Mouse (Mus musculus) limb, embryonic 14.5 days (tissue): ENCODE measurements at regions not wholly inside any gene's neighbourhood (a gene's known extent, or its start where the extent isn't known, plus 50 kb on each side); places are given as distances from the start of the nearest gene placed in this dataset. TPM values are rescaled to one million over a fixed set of nuclear protein-coding genes. Genes with fewer than 3 reads are reported as not detected.

Source experiments
- ATAC-seq: fragments of 200-750 bp; cut with Nextera tagmentation; 2 replicates; pipeline ENCODE4 v1.8.0; 2017; ENCODE audit warnings: low read depth, moderate number of reproducible peaks, moderate TSS enrichment; ENCODE audit not compliant: low FRiP score
- DNase-seq: peaks from one replicate; pipeline ENCODE4 v3.0.0-alpha.2; 2015; ENCODE audit warnings: low spot score
- H3K27ac ChIP-seq: fragments of 300-500 bp; sonication (generic); replicated peaks from 2 replicates; pipeline ENCODE4 v1.5.1; 2014; ENCODE audit warnings: low read depth, mild to moderate bottlenecking, low read length, moderate library complexity, mixed read lengths
- H3K27me3 ChIP-seq: fragments of 300-500 bp; sonication (generic); 2 replicates; pipeline ENCODE4 v1.6.1; 2014; ENCODE audit warnings: low read length, mixed read lengths; ENCODE audit not compliant: control insufficient read depth, insufficient read depth
- H3K36me3 ChIP-seq: fragments of 300-500 bp; sonication (generic); 2 replicates; pipeline ENCODE4 v1.6.1; 2014; ENCODE audit warnings: mild to moderate bottlenecking, low read length, moderate library complexity, mixed read lengths; ENCODE audit not compliant: control insufficient read depth, insufficient read depth
- H3K4me1 ChIP-seq: fragments of 300-500 bp; sonication (generic); 2 replicates; pipeline ENCODE4 v1.6.1; 2014; ENCODE audit warnings: antibody characterized with exemption, low read length, mixed read lengths; ENCODE audit not compliant: control insufficient read depth, insufficient read depth
- H3K4me2 ChIP-seq: fragments of 300-500 bp; sonication (generic); replicated peaks from 2 replicates; pipeline ENCODE4 v1.6.1; 2014; ENCODE audit warnings: low read depth, mild to moderate bottlenecking, low read length, moderate library complexity; ENCODE audit not compliant: severe bottlenecking
- H3K4me3 ChIP-seq: fragments of 300-500 bp; sonication (generic); replicated peaks from 2 replicates; pipeline ENCODE4 v1.5.1; 2014; ENCODE audit warnings: low read length
- H3K9ac ChIP-seq: fragments of 300-500 bp; sonication (generic); 2 replicates; pipeline ENCODE4 v1.6.1; 2014; ENCODE audit warnings: mild to moderate bottlenecking, low read depth, low read length, moderate library complexity; ENCODE audit not compliant: severe bottlenecking
- H3K9me3 ChIP-seq: fragments of 300-500 bp; sonication (generic); 2 replicates; pipeline ENCODE4 v1.6.1; 2016; ENCODE audit warnings: low read length; ENCODE audit not compliant: control insufficient read depth
- POLR2A ChIP-seq: fragments of 200-500 bp; IDR thresholded peaks from 2 replicates; pipeline ENCODE4 v1.8.0; 2012; ENCODE audit warnings: inconsistent platforms, mild to moderate bottlenecking, moderate library complexity, borderline replicate concordance; ENCODE audit not compliant: insufficient read depth, insufficient read length; ENCODE audit errors: extremely low read depth
- WGBS: fragments of 180-500 bp; shearing (Covaris S2); extraction: QIAGEN DNeasy Blood & Tissue Kit; methylation state at CpG from one replicate; pipeline ENCODE4 v1.1.7; 2014; 5-methylcytosine and 5-hydroxymethylcytosine counted together
- microRNA-seq: library from miRNA; unstranded; fragments of <30 nt; microRNA quantifications from one replicate; pipeline ENCODE4, GENCODE M21; 2016

- Histone ChIP-seq H3K27me3 (no peaks in the 10 kb centered on the region), H3K27ac (no peak overlapping the region), H3K4me1 (no peaks in the 10 kb centered on the region), H3K36me3 (no peaks in the 10 kb centered on the region), H3K9me3 (no peaks in the 10 kb centered on the region), H3K9ac (no peak overlapping the region), H3K4me2 (no peak overlapping the region), H3K4me3 (no peak overlapping the region)
- TF ChIP-seq POLR2A, result no peak
- ATAC-seq, result no peak
- no peak for DNase-seq
- WGBS, result 50% methylated on average over 2 of the region's 2 CpGs
These were observed 356.2 kb downstream of the Kif20b start for GRCm38 (mm10) chr19:35278395-35278794.

DNA sequence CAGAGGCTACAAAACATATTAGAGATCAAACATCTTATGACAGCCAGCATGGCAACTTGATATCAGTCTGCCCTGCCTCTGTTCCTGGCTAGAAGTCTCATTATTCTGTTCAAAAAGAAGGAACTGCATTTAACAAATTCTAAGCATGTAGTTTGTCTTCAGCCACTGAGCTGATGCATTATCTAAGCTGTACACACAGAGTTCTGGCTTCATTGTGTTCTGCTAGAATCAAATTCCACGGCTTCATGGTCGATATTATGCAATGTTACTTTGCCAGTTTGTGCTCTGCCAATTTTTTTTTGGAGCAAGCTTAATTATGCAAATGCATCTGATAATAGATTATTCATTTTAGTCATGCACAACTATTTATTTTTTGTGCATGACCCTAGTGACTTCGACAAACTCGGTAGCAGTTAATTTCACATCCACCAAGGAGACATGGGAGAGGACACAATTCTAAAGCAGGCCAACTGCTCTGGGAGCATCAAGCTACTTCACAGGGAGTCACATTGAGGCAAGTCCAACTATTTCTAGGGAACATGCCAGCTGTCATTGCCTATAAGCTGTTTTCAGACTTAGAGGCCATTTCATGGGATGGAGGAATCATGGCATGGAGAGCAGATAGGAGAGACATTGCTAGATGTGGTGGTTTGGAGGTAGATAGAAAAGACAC lies 360.8 kb downstream of the Kif20b start:
- TF ChIP-seq POLR2A, result no peak
- Histone ChIP-seq H3K4me2 (no peak overlapping the region), H3K9ac (no peak overlapping the region), H3K27ac (no peak overlapping the region), H3K9me3 (no peaks in the 10 kb centered on the region), H3K36me3 (no peaks in the 10 kb centered on the region), H3K27me3 (no peaks in the 10 kb centered on the region), H3K4me3 (no peak overlapping the region), H3K4me1 (no peaks in the 10 kb centered on the region)
- ATAC-seq (no peak), DNase-seq (no peak)
- 92% methylated on average over 4 of the region's 4 CpGs for WGBS

DNA sequence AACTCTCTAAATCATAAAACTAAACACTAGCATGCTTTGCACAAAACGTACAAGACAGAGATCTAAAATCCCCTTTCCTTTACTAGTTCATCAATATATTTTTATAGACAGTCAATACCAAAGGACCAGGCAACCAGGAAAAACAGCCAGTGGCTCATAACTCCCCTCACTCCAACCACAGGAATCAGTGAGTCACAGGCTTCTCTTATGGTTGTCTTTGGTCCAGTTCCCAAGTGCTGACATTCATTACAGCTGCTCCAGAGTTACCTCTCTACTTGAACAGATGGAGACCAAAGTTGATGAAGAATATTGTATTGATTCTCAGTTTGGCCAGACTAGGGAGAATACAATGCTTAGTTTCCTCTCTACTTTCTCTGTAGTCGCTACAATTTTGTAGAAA lies 376.7 kb downstream of the Kif20b start:
- no peak overlapping the region for H3K4me2 ChIP-seq
- no peak for TF ChIP-seq POLR2A
- H3K9ac ChIP-seq, result no peak overlapping the region
- H3K27ac ChIP-seq, result no peak overlapping the region
- whole genome bisulfite sequencing, result 65% methylated on average over 2 of the region's 2 CpGs
- no peak for DNase-seq
- no peaks in the 10 kb centered on the region for H3K4me1 ChIP-seq
- H3K4me3 ChIP-seq, result no peak overlapping the region
- no peaks in the 10 kb centered on the region for H3K9me3 ChIP-seq
- ATAC-seq, result no peak
- no peaks in the 10 kb centered on the region for H3K27me3 ChIP-seq
- no peaks in the 10 kb centered on the region for H3K36me3 ChIP-seq

DNA sequence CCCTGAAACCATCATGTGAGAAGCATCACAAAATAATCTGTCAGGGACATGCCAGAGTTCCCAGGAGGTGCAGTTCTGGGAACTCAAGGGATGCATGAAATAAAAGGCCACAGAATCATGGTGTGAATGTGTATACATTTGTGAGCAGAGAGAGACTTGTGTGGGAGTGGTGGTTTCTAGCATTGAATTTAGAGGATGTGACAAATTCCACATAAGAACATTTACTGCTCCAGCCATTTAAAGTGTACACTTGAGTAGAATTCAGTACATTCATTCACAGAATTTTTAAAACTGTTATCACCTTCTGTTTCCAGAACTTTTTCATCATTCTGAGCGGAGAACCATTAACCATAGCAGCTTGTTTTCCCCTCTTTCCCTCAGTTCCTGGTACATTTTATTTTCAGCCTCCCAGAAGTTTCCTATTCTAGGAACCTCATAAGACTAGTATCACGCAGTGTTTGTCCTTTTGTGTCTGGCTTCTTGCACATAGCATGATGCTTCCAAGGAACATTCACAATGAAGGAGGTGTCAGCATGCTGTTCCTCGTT lies 380.6 kb downstream of the Kif20b start:
- no peaks in the 10 kb centered on the region for H3K36me3 ChIP-seq
- DNase-seq (no peak), ATAC-seq (no peak)
- no peak overlapping the region for H3K4me3 ChIP-seq
- H3K4me2 ChIP-seq, result no peak overlapping the region
- no peaks in the 10 kb centered on the region for H3K4me1 ChIP-seq
- H3K27me3 ChIP-seq, result no peaks in the 10 kb centered on the region
- no peak for TF ChIP-seq POLR2A
- no peak overlapping the region for H3K9ac ChIP-seq
- 75% methylated on average over 3 of the region's 3 CpGs for WGBS
- no peaks in the 10 kb centered on the region for H3K9me3 ChIP-seq
- H3K27ac ChIP-seq, result no peak overlapping the region

Small RNA genes lying in the stretch of these regions (microRNA-seq; reads per million reads assigned to microRNA genes)
- gene Gm23075, result not detected
